Mouse (Mus musculus) ovary, postnatal 36 days (tissue): ENCODE results near the gene Acyp2.
A peak's percentile ranks its signal among the peaks of the same experiment; 100 is the strongest.
"Not testable (repeated sequence)": the region's sequence is repeated elsewhere in the genome, so short reads cannot be mapped to it uniquely, and the experiment has no call there.

Experiments used
- DNase-seq: peaks from one replicate; pipeline ENCODE4 v3.0.0; 2022; ENCODE audit warnings: low spot score, mixed read lengths

The Acyp2 gene

DNA sequence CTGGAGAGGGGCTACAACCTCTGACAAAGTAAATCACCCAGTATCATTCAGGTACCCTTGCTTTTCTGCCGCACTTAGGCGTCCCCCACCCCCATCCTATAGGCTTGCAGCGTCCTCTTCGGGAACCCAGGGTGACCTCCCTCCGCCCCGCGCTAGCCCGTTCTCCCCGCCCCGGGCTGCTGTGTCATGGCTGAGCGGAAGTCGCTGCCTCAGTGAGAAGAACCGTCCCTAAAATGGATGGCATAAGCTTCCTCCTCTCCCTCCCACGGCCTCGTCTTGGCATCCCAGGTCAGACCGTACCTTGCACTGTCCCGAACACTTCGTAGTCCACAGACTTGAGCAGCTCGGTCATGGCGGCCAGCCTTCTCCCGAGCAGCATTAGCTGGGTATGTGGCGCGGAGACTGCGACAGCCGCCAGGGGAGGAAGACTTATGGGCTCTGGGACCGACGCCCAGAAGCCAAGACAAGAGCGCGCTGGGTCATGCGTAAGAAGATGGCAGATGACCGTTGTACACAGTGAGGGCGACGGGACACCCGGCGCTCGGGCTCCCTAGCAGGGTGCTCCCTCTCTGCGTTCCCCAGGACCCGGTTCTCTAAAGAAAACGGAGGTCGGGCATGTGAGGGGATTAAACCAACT lies at the start of gene Acyp2:
Gene Acyp2 (minus strand): TSS at position 587 of the 637 bp plus-strand sequence.
- peak; percentile 88 for DNase-seq

- DNase-seq: no peak
These were observed 40.0 kb upstream of the Acyp2 start for GRCm38 (mm10) chr11:30689421-30689820.

DNA sequence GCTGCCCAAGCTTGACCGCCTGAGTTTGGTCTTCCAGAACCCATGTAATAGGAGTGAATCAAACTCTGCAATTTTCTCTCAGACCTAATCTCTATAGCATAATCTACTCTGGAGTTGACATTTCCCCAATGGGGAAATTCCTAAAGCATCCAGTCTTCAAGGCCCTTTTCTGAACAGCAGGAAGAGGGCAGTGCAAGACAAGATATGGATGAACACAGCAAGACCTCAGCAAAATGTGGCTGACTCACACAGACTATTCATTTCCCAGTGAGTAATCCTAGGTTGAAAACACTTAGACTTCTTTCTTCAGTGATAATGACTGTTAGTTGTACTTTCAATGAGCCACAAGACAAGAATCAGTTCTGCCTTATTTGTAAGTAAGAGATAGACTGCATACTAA lies 26.7 kb upstream of the Acyp2 start:
- no peak for DNase-seq

DNA sequence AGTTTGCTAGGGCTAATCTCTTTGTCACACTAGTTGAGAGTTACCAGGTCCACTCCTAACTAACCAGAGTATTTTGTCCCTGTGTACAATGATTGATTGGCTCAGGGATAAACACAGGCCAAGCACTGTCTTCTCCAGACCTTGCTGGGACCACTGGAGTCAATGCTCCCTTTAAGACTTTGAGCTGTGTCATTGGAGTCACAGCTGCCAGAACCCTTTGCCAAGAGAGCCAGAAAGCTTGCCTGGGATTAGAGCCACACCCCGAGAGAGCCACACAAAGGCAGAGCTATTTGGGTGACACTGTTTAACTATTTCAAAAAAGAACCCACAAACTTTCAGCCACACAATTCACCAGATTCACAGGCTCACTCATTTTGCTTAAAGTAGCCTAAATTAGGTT lies 23.3 kb upstream of the Acyp2 start:
- DNase-seq: no peak

DNA sequence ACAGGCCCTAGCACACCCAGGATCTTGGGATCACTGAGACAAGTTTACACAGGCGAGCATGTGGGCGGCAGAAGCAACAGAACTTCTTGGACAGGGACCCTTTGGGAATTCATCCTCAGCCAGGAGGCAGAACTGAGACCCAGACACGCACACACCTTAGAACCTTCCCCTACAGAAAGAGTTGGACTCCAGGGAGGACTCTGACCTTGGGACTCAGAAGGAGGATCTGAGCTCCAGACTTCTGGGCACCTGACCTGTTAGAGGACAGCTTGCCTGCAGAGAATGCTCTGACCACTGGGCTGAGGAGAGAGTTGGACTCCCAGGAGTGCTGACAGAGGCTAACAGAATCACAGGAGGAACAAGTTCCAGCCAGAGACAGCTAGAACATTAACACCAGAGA lies 13.6 kb upstream of the Acyp2 start:
- DNase-seq: no peak

DNA sequence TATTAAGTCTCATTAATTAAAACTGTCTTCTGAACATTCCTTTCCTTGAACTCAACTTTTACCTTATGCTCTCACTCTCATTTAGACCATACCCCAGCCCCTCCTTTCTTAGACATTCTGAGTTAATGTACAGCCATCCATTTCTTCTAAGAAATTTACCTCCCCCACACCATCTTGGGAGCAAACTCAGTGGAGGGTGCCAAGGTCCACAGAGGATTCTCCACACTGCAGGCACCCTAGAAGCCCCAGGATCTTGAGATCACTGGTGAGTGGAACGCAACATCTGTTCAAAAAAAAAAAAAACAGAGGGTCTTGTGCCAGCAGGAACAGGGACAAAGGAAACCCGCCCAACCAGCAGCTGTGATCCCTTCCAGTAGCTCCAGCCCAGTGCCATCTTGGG lies 13.2 kb upstream of the Acyp2 start:
- DNase-seq: no peak

DNA sequence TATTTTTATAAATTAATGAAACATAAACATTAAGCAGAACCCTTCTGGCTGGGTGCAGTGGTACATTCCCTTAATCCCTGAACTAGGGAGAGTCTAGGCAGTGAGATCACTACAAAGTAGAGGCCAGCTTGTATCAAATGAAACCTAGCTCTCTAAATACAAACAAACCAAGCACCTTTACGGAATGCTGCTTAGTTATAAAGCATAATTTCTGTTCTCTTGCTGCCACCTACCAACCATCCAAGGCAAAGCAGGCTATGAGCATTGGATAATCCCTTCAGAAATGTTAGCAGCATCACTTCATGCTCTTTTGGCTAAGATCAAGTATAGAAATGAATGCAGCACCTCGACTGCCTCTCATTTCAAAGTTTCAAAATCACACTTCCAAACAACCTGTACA lies 7.7 kb upstream of the Acyp2 start:
- DNase-seq: no peak

- DNase-seq: no peak
These were observed 6.7 kb upstream of the Acyp2 start for GRCm38 (mm10) chr11:30656060-30656459.

- DNase-seq: no peak
These were observed 1.0 kb upstream of the Acyp2 start for GRCm38 (mm10) chr11:30650416-30650815.

- no peak for DNase-seq
These were observed 13.7 kb downstream of the Acyp2 start for GRCm38 (mm10) chr11:30635674-30636073.

GRCm38 (mm10) chr11:30630514-30630913 lies 18.9 kb downstream of the Acyp2 start:
- no peak for DNase-seq

DNA sequence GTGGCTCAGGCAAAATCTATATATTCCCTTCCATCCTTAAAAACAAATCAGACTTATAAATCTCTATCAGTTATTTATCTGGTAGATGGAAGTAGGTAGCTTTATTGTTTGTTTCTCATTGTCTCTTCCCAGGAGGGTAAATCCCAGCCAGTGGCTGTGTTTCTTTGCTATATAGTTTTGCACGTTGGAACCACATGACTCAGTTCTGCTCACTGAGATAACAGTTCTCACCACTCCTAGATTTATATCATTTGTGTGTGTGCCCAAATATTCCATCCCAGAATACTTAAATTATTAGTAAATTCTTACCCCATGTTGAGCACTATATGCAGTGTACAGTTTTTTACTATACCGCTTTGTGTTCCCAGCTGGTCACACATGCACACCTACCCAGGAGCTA lies 26.2 kb downstream of the Acyp2 start:
- no peak for DNase-seq

- DNase-seq: not testable (repeated sequence)
These were observed 27.7 kb downstream of the Acyp2 start for GRCm38 (mm10) chr11:30621386-30622363.

GRCm38 (mm10) chr11:30618235-30618634 lies 31.2 kb downstream of the Acyp2 start:
- no peak for DNase-seq

GRCm38 (mm10) chr11:30617571-30618097 lies 31.8 kb downstream of the Acyp2 start:
- no peak for DNase-seq

DNA sequence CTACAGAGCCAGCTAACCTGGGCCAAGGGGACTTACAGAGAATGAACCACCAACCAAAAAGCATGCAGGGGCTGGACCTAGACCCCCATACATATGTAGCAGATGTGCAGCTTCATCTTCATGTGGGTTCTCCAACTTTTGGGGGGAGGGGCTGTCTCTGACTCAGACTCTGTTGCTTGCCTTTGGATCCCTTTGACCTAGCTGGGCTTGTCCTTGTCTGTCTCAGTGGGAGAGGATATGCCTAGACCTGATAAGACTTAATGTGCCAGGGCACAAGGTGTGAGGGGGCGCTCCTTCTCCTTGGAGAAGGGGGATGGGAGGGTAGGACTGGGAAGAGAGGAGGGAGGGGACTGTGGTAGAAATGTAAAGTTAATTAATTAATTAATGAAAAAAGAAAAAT lies 33.4 kb downstream of the Acyp2 start:
- DNase-seq: peak; percentile 9

DNA sequence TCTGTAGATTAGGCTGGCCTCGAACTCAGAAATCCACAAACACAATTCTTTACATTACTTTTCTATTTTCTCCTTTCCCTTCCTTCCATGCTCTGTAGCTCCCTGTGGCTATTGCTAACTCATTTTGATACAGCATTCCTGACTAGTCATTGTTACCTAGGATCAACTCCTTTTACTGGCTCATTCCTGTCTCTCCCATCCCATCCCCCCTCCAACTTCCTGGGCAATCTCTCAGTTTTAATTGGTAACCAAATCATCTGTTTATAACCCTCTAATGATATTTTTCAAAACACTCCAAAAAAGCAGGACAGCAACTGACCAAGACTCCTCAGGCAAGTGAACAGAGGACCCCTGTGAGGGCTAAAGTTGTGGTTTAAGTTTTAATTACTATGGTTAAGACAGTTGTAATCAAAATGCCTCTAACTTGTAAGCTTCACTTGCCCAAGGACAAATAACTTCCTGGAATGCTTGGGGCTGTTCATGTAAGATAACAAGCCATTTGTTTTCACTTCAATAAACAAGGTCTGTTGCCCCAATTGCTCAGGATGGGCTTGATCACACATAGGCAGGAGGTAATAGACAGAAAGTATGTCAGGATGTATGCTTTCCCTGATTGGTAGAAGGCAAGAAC lies 35.4 kb downstream of the Acyp2 start:
- no peak for DNase-seq

DNA sequence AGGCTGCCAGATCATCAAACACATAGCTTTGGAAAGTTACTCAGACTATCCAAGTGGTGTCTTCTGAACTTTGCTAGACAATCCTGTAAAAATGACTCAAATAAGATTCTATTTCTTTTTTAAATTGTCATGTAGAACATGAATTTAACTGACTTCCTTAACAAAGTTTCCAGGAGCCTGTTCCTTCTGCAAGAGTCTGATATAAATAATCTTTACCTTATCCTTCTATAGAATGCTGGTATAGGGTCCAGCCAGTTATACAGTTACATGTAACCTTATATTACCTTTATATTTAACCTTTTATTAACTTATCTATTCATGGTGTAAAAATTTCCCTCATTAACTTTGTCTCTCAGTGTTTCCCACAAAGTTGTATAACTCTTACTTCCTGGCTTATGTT lies 36.7 kb downstream of the Acyp2 start:
- DNase-seq: no peak

DNA sequence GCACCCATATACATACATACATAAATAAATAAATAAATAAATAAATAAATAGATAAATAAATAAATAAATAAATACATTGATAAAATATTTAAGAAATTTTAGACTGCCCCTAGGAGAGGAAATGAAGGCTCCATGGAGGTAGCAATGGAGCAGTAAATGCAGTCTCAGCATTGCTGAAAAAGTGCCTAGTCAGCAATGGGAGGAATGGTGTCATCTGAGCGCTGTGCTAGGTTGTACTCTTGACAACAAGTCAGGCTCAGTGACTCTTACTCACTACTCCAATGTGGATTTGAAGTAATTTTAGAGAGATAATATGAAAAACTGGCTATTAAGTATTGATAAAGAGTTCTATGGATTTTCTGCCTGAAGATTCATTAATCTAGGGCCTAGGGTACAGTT lies 40.1 kb downstream of the Acyp2 start:
- no peak for DNase-seq

DNA sequence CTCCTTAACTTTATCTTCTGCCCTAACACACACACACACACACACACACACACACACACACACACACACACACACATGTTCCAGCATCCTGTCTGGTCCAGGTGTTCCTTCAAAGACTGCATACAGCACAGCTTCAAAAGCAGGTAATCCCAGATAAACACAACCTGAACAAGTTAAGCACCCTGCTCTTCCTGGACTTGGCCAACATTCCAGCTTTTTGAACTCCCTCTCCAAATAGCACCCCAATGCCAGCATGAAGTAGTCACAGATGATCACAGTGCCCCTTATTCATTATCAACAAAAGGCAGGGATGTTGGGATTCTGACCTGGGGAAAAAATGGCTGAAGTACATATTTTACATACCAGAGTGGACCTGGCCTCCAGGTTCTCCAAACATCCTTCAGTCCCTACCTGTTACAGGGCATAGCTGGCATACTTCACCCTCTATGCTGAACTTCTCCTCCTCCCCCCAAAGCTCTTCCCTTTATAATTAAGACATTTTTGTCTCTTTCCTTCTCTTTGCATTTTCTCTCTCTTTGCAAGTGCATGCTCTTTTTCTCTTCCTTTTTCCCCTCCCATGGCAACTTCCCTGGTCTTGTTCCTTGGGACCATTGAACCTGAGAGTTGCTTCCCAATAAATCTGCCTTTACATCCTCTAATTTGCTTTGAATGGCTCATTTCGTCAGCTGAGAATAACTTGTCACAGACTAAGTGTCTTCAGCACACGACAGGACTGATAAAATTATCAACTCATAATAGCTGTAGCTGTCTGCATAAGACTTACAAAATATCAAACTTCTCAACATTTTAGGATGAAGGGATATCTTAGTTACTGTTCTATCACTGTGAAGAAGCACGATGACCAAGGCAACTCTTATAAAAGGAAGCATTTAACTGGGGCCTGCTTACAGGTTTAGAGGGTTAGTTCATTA lies 41.5 kb downstream of the Acyp2 start:
- DNase-seq: no peak

- no peak for DNase-seq
These were observed 52.1 kb downstream of the Acyp2 start for GRCm38 (mm10) chr11:30597259-30597658.
